Mouse (Mus musculus): ENCODE results near the gene Inpp5b. TPM values are rescaled to one million over a fixed set of nuclear protein-coding genes. Genes with fewer than 3 reads are reported as not detected.

Gene Inpp5b
- polyA plus RNA-seq, 1 experiment, result 25.1 TPM

DNA sequence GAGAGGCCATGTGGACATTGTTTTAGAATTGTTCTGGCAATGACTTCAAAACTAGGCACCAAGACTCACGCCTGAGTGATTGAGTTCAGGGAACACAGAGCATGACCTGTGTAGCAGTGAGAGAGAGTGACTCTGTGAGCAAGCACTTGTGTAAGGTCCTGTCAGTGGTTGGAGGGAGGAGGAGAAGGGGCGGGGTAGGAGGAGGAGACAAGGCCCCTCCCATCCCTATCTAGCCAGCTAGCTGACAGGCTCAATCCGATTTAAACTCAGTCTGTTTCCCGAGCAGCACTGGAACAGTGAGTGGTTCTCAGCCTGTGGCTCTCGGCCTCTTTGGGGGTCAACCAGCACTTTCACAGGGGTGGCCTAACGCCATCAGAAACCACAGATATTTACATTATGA, 76.2 kb downstream of the Inpp5b start:
- H3ac ChIP-seq (ENCODE audit: control insufficient read depth, insufficient read length), result no peak overlapping the region
- no peak overlapping the region for H3K4me3 ChIP-seq
- no peaks in the 10 kb centered on the region for H3K27me3 ChIP-seq (ENCODE audit: control insufficient read depth, insufficient read depth, insufficient read length)
- H3K4me2 ChIP-seq (ENCODE audit: low read depth), result no peak overlapping the region
- H3K79me2 ChIP-seq (ENCODE audit: control insufficient read depth, insufficient read depth), result peaks cover 26% of the 10 kb centered on the region
- H3K36me3 ChIP-seq (ENCODE audit: control insufficient read depth, insufficient read depth), result peaks cover 10% of the 10 kb centered on the region
- TF ChIP-seq CEBPB (IDR thresholded peaks at IDR 0.05; ENCODE audit: insufficient read depth, poor library complexity, severe bottlenecking) (no peak), MYOG (IDR thresholded peaks at IDR 0.05; ENCODE audit: control insufficient read depth in 1 of 3, insufficient read depth in 1 of 3, insufficient read length in 2 of 3, low read depth in 2 of 3) (no peak), SRF (IDR thresholded peaks at IDR 0.05; ENCODE audit: control insufficient read depth, insufficient read length, low read depth) (no peak), USF1 (IDR thresholded peaks at IDR 0.05; ENCODE audit: low read depth) (no peak), TCF12 (IDR thresholded peaks at IDR 0.05; ENCODE audit: insufficient read depth, poor library complexity, severe bottlenecking) (no peak), E2F4 (IDR thresholded peaks at IDR 0.05; ENCODE audit: insufficient read depth) (no peak), MYOD1 (IDR thresholded peaks at IDR 0.05; ENCODE audit: control insufficient read depth in 1 of 3, insufficient read length in 2 of 3, low read depth in 2 of 3) (no peak), REST (IDR thresholded peaks at IDR 0.05; ENCODE audit: insufficient read depth, insufficient read length) (no peak), MAX (IDR thresholded peaks at IDR 0.05; ENCODE audit: low read depth) (no peak), POLR2AphosphoS2 (IDR thresholded peaks at IDR 0.05; ENCODE audit: insufficient read length, low read depth) (no peak), TCF3 (IDR thresholded peaks at IDR 0.05; ENCODE audit: insufficient read length, low read depth) (no peak), POLR2A (IDR thresholded peaks at IDR 0.05; ENCODE audit: insufficient read length, low read depth) (no peak)

DNA sequence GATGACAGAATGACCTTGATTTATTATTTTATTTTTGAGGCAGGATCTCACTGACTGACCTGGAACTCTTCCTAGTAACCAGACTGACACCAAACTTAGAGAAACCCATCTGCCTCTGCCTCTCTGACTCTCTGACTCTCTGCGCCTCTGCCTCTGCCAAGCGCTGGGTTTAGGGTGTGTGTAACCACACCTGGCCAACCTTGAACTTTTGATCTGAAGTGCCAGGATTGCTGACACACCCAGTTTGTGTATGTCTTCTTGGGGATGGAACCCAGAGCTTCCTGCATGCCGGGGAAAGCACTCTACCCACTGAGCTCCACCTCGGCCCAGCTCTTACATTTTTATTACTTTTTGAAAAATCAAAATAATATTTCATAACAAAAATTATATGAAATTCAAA, 77.2 kb downstream of the Inpp5b start:
- Histone ChIP-seq H3K79me2 (ENCODE audit: control insufficient read depth, insufficient read depth) (peaks cover 22% of the 10 kb centered on the region), H3K36me3 (ENCODE audit: control insufficient read depth, insufficient read depth) (peaks cover 10% of the 10 kb centered on the region)

DNA sequence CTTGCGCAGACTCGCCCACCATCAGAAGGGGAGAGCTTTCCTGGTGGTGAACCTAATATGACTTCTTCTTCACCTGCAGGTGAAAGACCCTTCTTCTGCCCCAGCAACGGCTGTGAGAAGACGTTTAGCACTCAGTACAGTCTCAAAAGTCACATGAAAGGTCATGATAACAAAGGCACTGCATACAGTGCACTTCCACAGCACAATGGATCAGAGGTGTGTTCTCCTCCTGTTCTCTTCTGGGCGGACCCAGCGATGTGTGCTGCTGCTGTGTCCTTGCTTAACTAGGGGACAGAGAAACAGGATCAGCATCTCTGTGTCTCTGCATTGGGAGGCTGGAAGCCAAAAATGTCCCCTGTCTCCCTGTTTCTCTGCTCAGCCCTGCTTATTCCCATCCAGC, 83.3 kb downstream of the Inpp5b start:
- peaks cover 10% of the 10 kb centered on the region for H3K36me3 ChIP-seq (ENCODE audit: control insufficient read depth, insufficient read depth)

More for the DNA sequence above, 77.2 kb downstream of the Inpp5b start:
- TF ChIP-seq REST (IDR thresholded peaks at IDR 0.05; ENCODE audit: insufficient read depth, insufficient read length) (no peak), E2F4 (IDR thresholded peaks at IDR 0.05; ENCODE audit: insufficient read depth) (no peak)
- no peak overlapping the region for H3K4me3 ChIP-seq
- H3K27me3 ChIP-seq (ENCODE audit: control insufficient read depth, insufficient read depth, insufficient read length), result no peaks in the 10 kb centered on the region
- H3ac ChIP-seq (ENCODE audit: control insufficient read depth, insufficient read length), result no peak overlapping the region
- no peak overlapping the region for H3K4me2 ChIP-seq (ENCODE audit: low read depth)

DNA sequence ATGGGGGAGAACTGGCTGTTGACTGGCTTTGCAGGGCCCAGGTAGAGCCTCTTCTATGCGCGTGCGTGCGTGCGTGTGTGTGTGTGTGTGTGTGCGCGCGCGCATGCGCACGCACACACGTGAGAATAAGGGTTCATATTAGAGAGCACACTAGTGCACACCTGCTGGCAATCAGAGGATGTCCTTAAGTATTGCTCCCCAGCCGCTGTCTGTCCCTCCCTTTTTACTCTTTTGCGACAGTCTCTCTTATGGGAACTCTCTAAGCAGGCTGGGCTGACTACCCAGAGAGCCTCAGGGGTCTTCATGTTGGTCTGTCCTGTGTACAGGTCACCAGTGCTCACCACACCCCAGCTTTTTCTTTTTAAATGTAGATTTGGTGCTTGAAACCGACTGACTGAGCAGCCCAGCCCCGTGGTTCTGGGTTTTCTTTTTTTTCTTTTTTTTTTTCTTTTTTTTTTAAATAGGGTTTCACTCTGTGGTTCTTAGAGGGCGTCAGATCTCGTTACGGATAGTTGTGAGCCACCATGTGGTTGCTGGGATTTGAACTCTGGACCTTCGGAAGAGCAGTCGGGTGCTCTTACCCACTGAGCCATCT, 83.8 kb downstream of the Inpp5b start:
- no peak overlapping the region for H3ac ChIP-seq (ENCODE audit: control insufficient read depth, insufficient read length)
- no peaks in the 10 kb centered on the region for H3K27me3 ChIP-seq (ENCODE audit: control insufficient read depth, insufficient read depth, insufficient read length)
- H3K4me3 ChIP-seq, result no peak overlapping the region
- no peaks in the 10 kb centered on the region for H3K79me2 ChIP-seq (ENCODE audit: control insufficient read depth, insufficient read depth)
- peaks cover 8% of the 10 kb centered on the region for H3K36me3 ChIP-seq (ENCODE audit: control insufficient read depth, insufficient read depth)
- no peak overlapping the region for H3K4me2 ChIP-seq (ENCODE audit: low read depth)
- no peak for TF ChIP-seq POLR2A (IDR thresholded peaks at IDR 0.05; ENCODE audit: insufficient read length, low read depth)
- TF ChIP-seq SRF (IDR thresholded peaks at IDR 0.05; ENCODE audit: control insufficient read depth, insufficient read length, low read depth), result no peak
- no peak for TF ChIP-seq POLR2AphosphoS2 (IDR thresholded peaks at IDR 0.05; ENCODE audit: insufficient read length, low read depth)
- no peak for TF ChIP-seq MYOG (IDR thresholded peaks at IDR 0.05; ENCODE audit: control insufficient read depth in 1 of 3, insufficient read depth in 1 of 3, insufficient read length in 2 of 3, low read depth in 2 of 3)
- TF ChIP-seq E2F4 (IDR thresholded peaks at IDR 0.05; ENCODE audit: insufficient read depth), result no peak

More for the DNA sequence above, 83.3 kb downstream of the Inpp5b start:
- Histone ChIP-seq H3K79me2 (ENCODE audit: control insufficient read depth, insufficient read depth) (no peaks in the 10 kb centered on the region), H3K4me3 (no peak overlapping the region), H3K27me3 (ENCODE audit: control insufficient read depth, insufficient read depth, insufficient read length) (no peaks in the 10 kb centered on the region), H3K4me2 (ENCODE audit: low read depth) (no peak overlapping the region), H3ac (ENCODE audit: control insufficient read depth, insufficient read length) (no peak overlapping the region)
- TF ChIP-seq MYOD1 (IDR thresholded peaks at IDR 0.05; ENCODE audit: control insufficient read depth in 1 of 3, insufficient read length in 2 of 3, low read depth in 2 of 3), result no peak
- no peak for TF ChIP-seq MAX (IDR thresholded peaks at IDR 0.05; ENCODE audit: low read depth)
- no peak for TF ChIP-seq POLR2AphosphoS2 (IDR thresholded peaks at IDR 0.05; ENCODE audit: insufficient read length, low read depth)
- TF ChIP-seq TCF12 (IDR thresholded peaks at IDR 0.05; ENCODE audit: insufficient read depth, poor library complexity, severe bottlenecking), result no peak
- TF ChIP-seq MYOG (IDR thresholded peaks at IDR 0.05; ENCODE audit: control insufficient read depth in 1 of 3, insufficient read depth in 1 of 3, insufficient read length in 2 of 3, low read depth in 2 of 3), result no peak
- TF ChIP-seq E2F4 (IDR thresholded peaks at IDR 0.05; ENCODE audit: insufficient read depth), result no peak
- no peak for TF ChIP-seq SRF (IDR thresholded peaks at IDR 0.05; ENCODE audit: control insufficient read depth, insufficient read length, low read depth)
- TF ChIP-seq REST (IDR thresholded peaks at IDR 0.05; ENCODE audit: insufficient read depth, insufficient read length), result no peak
- TF ChIP-seq CEBPB (IDR thresholded peaks at IDR 0.05; ENCODE audit: insufficient read depth, poor library complexity, severe bottlenecking), result no peak
- TF ChIP-seq USF1 (IDR thresholded peaks at IDR 0.05; ENCODE audit: low read depth), result no peak
- no peak for TF ChIP-seq POLR2A (IDR thresholded peaks at IDR 0.05; ENCODE audit: insufficient read length, low read depth)
- no peak for TF ChIP-seq TCF3 (IDR thresholded peaks at IDR 0.05; ENCODE audit: insufficient read length, low read depth)

DNA sequence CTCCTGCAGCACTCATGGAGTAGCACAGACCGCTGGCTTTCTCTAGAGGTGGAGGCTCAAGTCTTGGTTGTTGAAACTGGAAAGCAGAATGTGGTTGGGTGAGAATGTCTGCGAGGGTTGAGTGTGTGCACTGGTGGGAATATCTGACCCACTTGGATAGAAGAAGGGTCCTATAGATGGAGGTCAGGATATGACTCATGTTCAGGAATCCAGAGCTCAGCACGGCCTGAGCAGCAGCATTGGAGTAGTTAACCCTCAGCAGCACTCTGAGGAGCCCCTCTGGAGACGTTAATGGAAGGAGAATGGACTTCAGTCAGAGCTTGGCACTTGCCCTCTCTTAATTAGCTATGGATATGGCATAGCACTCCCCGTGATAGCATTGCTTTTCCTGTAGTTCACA, 88.0 kb downstream of the Inpp5b start:
- H3ac ChIP-seq (ENCODE audit: control insufficient read depth, insufficient read length), result no peak overlapping the region
- H3K79me2 ChIP-seq (ENCODE audit: control insufficient read depth, insufficient read depth), result no peaks in the 10 kb centered on the region
- H3K4me3 ChIP-seq, result no peak overlapping the region
- no peak for TF ChIP-seq POLR2AphosphoS2 (IDR thresholded peaks at IDR 0.05; ENCODE audit: insufficient read length, low read depth)
- TF ChIP-seq TCF3 (IDR thresholded peaks at IDR 0.05; ENCODE audit: insufficient read length, low read depth), result no peak
- no peak for TF ChIP-seq E2F4 (IDR thresholded peaks at IDR 0.05; ENCODE audit: insufficient read depth)
- TF ChIP-seq MYOG (IDR thresholded peaks at IDR 0.05; ENCODE audit: control insufficient read depth in 1 of 3, insufficient read depth in 1 of 3, insufficient read length in 2 of 3, low read depth in 2 of 3), result no peak
- no peak for TF ChIP-seq MYOD1 (IDR thresholded peaks at IDR 0.05; ENCODE audit: control insufficient read depth in 1 of 3, insufficient read length in 2 of 3, low read depth in 2 of 3)
- TF ChIP-seq USF1 (IDR thresholded peaks at IDR 0.05; ENCODE audit: low read depth), result no peak
- TF ChIP-seq REST (IDR thresholded peaks at IDR 0.05; ENCODE audit: insufficient read depth, insufficient read length), result no peak
- TF ChIP-seq SRF (IDR thresholded peaks at IDR 0.05; ENCODE audit: control insufficient read depth, insufficient read length, low read depth), result no peak
- no peak for TF ChIP-seq POLR2A (IDR thresholded peaks at IDR 0.05; ENCODE audit: insufficient read length, low read depth)
- no peak for TF ChIP-seq MAX (IDR thresholded peaks at IDR 0.05; ENCODE audit: low read depth)
- TF ChIP-seq CEBPB (IDR thresholded peaks at IDR 0.05; ENCODE audit: insufficient read depth, poor library complexity, severe bottlenecking), result no peak
- no peak for TF ChIP-seq TCF12 (IDR thresholded peaks at IDR 0.05; ENCODE audit: insufficient read depth, poor library complexity, severe bottlenecking)
- no peaks in the 10 kb centered on the region for H3K27me3 ChIP-seq (ENCODE audit: control insufficient read depth, insufficient read depth, insufficient read length)
- H3K4me2 ChIP-seq (ENCODE audit: low read depth), result peak overlapping the region; percentile 18
- H3K36me3 ChIP-seq (ENCODE audit: control insufficient read depth, insufficient read depth), result peaks cover 3% of the 10 kb centered on the region

Data from myocyte (in vitro differentiated cells).